Comparison of ENCODE assay signal across 14 mouse cellular contexts in the genomic region with DNA sequence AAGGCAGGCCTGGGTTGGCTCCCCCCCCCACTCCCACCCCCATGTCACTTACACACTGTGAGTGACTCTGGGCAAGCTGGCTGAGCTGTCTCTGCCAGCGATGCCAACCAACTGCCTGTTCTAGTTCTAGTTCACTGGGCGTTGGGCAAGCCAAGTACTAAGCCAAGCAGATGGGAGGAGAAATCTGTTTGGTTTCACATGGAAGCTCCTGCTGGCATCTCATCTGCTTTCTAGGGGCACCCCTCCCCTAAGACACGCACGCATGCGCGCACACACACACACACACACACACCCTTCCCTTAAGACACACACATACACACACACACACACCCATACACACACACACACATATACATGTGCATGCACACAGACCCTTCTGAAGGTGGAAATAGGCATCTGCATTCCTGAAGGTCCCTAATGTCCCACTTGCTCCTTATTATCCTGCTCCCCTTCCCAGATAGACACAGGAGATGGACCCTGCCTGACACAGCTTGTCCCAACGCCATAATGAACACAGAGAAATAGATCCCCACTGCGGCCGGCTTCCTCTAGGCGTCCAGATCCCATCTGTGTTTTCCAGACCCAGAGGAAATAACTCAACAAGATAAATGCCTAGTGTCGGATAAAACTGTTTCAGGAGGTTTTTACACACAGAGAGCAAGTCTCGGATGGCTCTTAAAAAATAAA. TPM values are rescaled to one million over a fixed set of nuclear protein-coding genes. Genes with fewer than 3 reads are reported as not detected.
DNase-seq lines count a peak whose midpoint lies in the region; ATAC-seq lines count a peak whose summit lies in the region.
"Had no signal": no experiment of that assay in that cellular context is flagged by ENCODE, and none has a peak within 500 bp of the region (broad histone marks: within the 10 kb centered on the region; RNA-seq: fewer than 3 reads in every experiment).

No protein-coding gene starts in this region.

- H3K9me3 ChIP-seq in intestine, embryonic 14.5 days (ENCODE audit: control insufficient read depth, low read length), result no peaks in the 10 kb centered on the region
- no peaks in the 10 kb centered on the region for H3K9me3 ChIP-seq in intestine, embryonic 15.5 days
- H3K9me3 ChIP-seq in forebrain, embryonic 16.5 days (ENCODE audit: control insufficient read depth, low read length), result no peaks in the 10 kb centered on the region
- H3K9me3 ChIP-seq: embryonic facial prominence, embryonic 12.5 days had no signal

- no peaks in the 10 kb centered on the region for H3K36me3 ChIP-seq in intestine, embryonic 14.5 days (ENCODE audit: control insufficient read depth, insufficient read depth, low read length)
- no peaks in the 10 kb centered on the region for H3K36me3 ChIP-seq in intestine, embryonic 15.5 days
- no peaks in the 10 kb centered on the region for H3K36me3 ChIP-seq in forebrain, embryonic 16.5 days (ENCODE audit: control insufficient read depth, insufficient read depth)
- H3K36me3 ChIP-seq: embryonic facial prominence, embryonic 12.5 days had no signal

- 0 out of 2 replicates have a peak, but pooled peaks cover 4% of the 10 kb centered on the region for H3K4me1 ChIP-seq in intestine, embryonic 14.5 days (replicated peaks; ENCODE audit: control insufficient read depth, insufficient read depth, low read length)
- peaks cover 9% of the 10 kb centered on the region for H3K4me1 ChIP-seq in intestine, embryonic 15.5 days (replicated peaks)
- no peaks in the 10 kb centered on the region for H3K4me1 ChIP-seq in forebrain, embryonic 16.5 days (replicated peaks; ENCODE audit: control insufficient read depth, insufficient read depth, low read length)
- H3K4me1 ChIP-seq: embryonic facial prominence, embryonic 12.5 days had no signal

- no peak overlapping the region for H3K27ac ChIP-seq in intestine, embryonic 14.5 days (ENCODE audit: low read depth)
- no peak overlapping the region for H3K27ac ChIP-seq in intestine, embryonic 15.5 days
- no peak overlapping the region for H3K27ac ChIP-seq in forebrain, embryonic 16.5 days (ENCODE audit: low read length)
- H3K27ac ChIP-seq: embryonic facial prominence, embryonic 12.5 days; liver, embryonic 14.5 days had no signal

- no peak overlapping the region for H3K9ac ChIP-seq in intestine, embryonic 14.5 days (ENCODE audit: low read length)
- H3K9ac ChIP-seq in intestine, embryonic 15.5 days, result no peak overlapping the region
- no peak overlapping the region for H3K9ac ChIP-seq in forebrain, embryonic 16.5 days (replicated peaks; ENCODE audit: low read depth, low read length)
- H3K9ac ChIP-seq: embryonic facial prominence, embryonic 12.5 days; liver, embryonic 14.5 days had no signal

- intact Hi-C loops in left cerebral cortex, postnatal 14 days (cut with DNase I), result no loop called here

- H3K4me3 ChIP-seq in intestine, embryonic 14.5 days (ENCODE audit: low read depth, low read length), result no peak overlapping the region
- no peak overlapping the region for H3K4me3 ChIP-seq in intestine, embryonic 15.5 days (replicated peaks)
- H3K4me3 ChIP-seq in forebrain, embryonic 16.5 days (replicated peaks; ENCODE audit: low read length), result no peak overlapping the region
- H3K4me3 ChIP-seq: embryonic facial prominence, embryonic 12.5 days had no signal

- WGBS in intestine, embryonic 14.5 days, result 54% methylated on average over 12 of the region's 12 CpGs
- WGBS in intestine, embryonic 15.5 days, result 67% methylated on average over 12 of the region's 12 CpGs
- 71% methylated on average over 12 of the region's 12 CpGs for WGBS in forebrain, embryonic 16.5 days

- no peak for ATAC-seq in intestine, embryonic 14.5 days (replicated peaks; ENCODE audit: low FRiP score, low TSS enrichment, low read depth)
- ATAC-seq in intestine, embryonic 15.5 days, result no peak
- ATAC-seq in forebrain, embryonic 16.5 days, result peak; percentile 90
- no peak for ATAC-seq in monocyte, adult 5-6 weeks (replicated peaks; ENCODE audit: insufficient number of reproducible peaks, low FRiP score, low TSS enrichment, poor library complexity, severe bottlenecking)
- ATAC-seq: inflammation-experienced regulatory T-cells, adult 6 months had no signal

- DNase-seq in intestine, embryonic 14.5 days (ENCODE audit: low spot score), result no peak
- peak; percentile 45 for DNase-seq in brain, embryonic 18.5 days (ENCODE audit: low read depth, low spot score)
- DNase-seq in left cerebral cortex, postnatal 14 days (ENCODE audit: low spot score in 2 of 2), result peak; percentile 26 to 66
- DNase-seq in Muller cell, postnatal 12 days (ENCODE audit: inconsistent ontology term), result no peak
- DNase-seq in spleen, postnatal 14 days (ENCODE audit: low spot score in 2 of 2), result no peak
- DNase-seq: adrenal gland, adult 2 months; gastrocnemius, postnatal 14 days had no signal

- H3K4me2 ChIP-seq in intestine, embryonic 14.5 days (ENCODE audit: low read length), result peak overlapping the region; percentile 31; the same call in 1 of the 2 replicates
- no peak overlapping the region for H3K4me2 ChIP-seq in intestine, embryonic 15.5 days (replicated peaks)
- H3K4me2 ChIP-seq in forebrain, embryonic 16.5 days (ENCODE audit: low read length), result no peak overlapping the region
- H3K4me2 ChIP-seq: embryonic facial prominence, embryonic 12.5 days; midbrain, embryonic 11.5 days had no signal

- no peaks in the 10 kb centered on the region for H3K27me3 ChIP-seq in intestine, embryonic 14.5 days (replicated peaks; ENCODE audit: control insufficient read depth, insufficient read depth, low read length)
- no peaks in the 10 kb centered on the region for H3K27me3 ChIP-seq in intestine, embryonic 15.5 days (replicated peaks)
- no peaks in the 10 kb centered on the region for H3K27me3 ChIP-seq in forebrain, embryonic 16.5 days (replicated peaks; ENCODE audit: control insufficient read depth, insufficient read depth, low read length)
- H3K27me3 ChIP-seq: embryonic facial prominence, embryonic 12.5 days had no signal

RNA-seq across cellular contexts. Expression of a gene that starts 25.2 kb away (rescaled TPM):
- 5.9 and 6.8 TPM in 2 replicates for polyA plus RNA-seq in intestine, embryonic 14.5 days (2014; fragmentation: Nextera tagmentation; extraction: Ambion mirVana)
- 7.9 and 8.2 TPM in 2 replicates for polyA plus RNA-seq in intestine, embryonic 15.5 days (2015; fragmentation: Nextera tagmentation; extraction: Ambion mirVana)
- 0.09 and 0.12 TPM in 2 replicates for polyA plus RNA-seq in forebrain, embryonic 16.5 days (2015; fragmentation: Nextera tagmentation; extraction: Ambion mirVana)
- under 1 TPM; 0.40 to 0.46 TPM for total RNA-seq in left cerebral cortex, postnatal 14 days (2021)
- total RNA-seq in monocyte, adult 5-6 weeks (2017), result not detected in 3 replicates
- polyA plus RNA-seq: inflammation-experienced regulatory T-cells, adult 6 months; liver, embryonic 14.5 days had no signal

Comparison
In these comparisons a context has a peak if more than half of its experiments do, and no peak if none do; other contexts are left out.
1. DNase-seq: peak in brain, embryonic 18.5 days (single experiment) and left cerebral cortex, postnatal 14 days (2 of 2); none in intestine, embryonic 14.5 days (single experiment), Muller cell, postnatal 12 days (single experiment) and spleen, postnatal 14 days (0 of 2).